Mouse (Mus musculus): ENCODE data around the gene Scube1. TPM values are rescaled to one million over a fixed set of nuclear protein-coding genes. Genes with fewer than 3 reads are reported as not detected.

Scube1 gene
- total and polyA plus RNA-seq, 3 experiments = not detected

DNA sequence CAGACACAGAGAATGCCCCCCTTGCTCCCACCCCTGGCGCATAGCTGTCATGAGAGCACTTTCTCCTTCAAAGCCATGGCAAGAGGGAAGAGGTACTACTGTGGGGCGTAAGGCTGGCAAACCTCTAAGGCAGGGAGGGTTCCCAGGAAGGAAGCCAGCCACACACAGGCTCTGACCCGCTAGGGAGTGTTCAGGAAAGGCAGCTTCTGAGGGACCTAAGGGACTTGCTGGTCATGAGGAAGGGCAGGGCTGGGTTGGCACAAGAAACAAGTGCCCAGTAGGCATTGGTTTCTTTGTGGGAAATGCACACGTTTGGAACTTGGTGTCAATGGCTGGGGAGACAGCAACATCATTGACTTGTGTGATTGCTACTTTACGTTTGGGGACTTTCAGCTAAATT is 158.8 kb downstream of the Scube1 start:
- no peak overlapping the region for H3K9ac ChIP-seq (ENCODE audit: insufficient read depth, low read depth)
- H3K4me2 ChIP-seq (ENCODE audit: insufficient read depth, low read depth, poor library complexity, severe bottlenecking) = no peak overlapping the region
- H3K79me2 ChIP-seq (replicated peaks; ENCODE audit: control insufficient read depth, extremely low read depth, insufficient read depth, poor library complexity, severe bottlenecking) = no peaks in the 10 kb centered on the region
- H3K9me3 ChIP-seq (replicated peaks; ENCODE audit: low read length) = no peaks in the 10 kb centered on the region
- TF ChIP-seq SMC3 (IDR thresholded peaks at IDR 0.05; ENCODE audit: low read depth, low read length) = no peak
- no peak for TF ChIP-seq TCF12 (IDR thresholded peaks at IDR 0.05; ENCODE audit: low read depth, low read length)
- TF ChIP-seq MYC (IDR thresholded peaks at IDR 0.05; ENCODE audit: low read depth, low read length) = no peak
- TF ChIP-seq MEF2A (IDR thresholded peaks at IDR 0.05; ENCODE audit: borderline replicate concordance, low read depth, low read length) = no peak
- TF ChIP-seq JUN (IDR thresholded peaks at IDR 0.05; ENCODE audit: insufficient read depth, low read depth, low read length) = no peak
- no peak for TF ChIP-seq BHLHE40 (IDR thresholded peaks at IDR 0.05; ENCODE audit: low read depth, low read length)
- TF ChIP-seq CHD1 (IDR thresholded peaks at IDR 0.05; ENCODE audit: low read depth, low read length) = no peak
- TF ChIP-seq E2F4 (IDR thresholded peaks at IDR 0.05; ENCODE audit: insufficient replicate concordance, low read depth, low read length) = no peak
- TF ChIP-seq RCOR1 (conservative IDR thresholded peaks at IDR 0.05; ENCODE audit: low read depth, low read length) = no peak
- TF ChIP-seq NRF1 (IDR thresholded peaks at IDR 0.05; ENCODE audit: low read depth, low read length) = no peak
- TF ChIP-seq PAX5 (IDR thresholded peaks at IDR 0.05; ENCODE audit: low read length) = no peak
- TF ChIP-seq CTCF (conservative IDR thresholded peaks at IDR 0.05 in 1 of 2, IDR thresholded peaks at IDR 0.05 in 1 of 2; ENCODE audit: low read depth in 2 of 2, low read length in 2 of 2) = no peak
- no peaks in the 10 kb centered on the region for H3K27me3 ChIP-seq (replicated peaks)
- dilution Hi-C loops (cut with MboI; ENCODE audit: extremely low pct_ligation_motif_present, extremely low pct_unique_long_range_greater_than_20kb, low sequenced_read_pairs) = no loop called here
- no peak overlapping the region for H3K27ac ChIP-seq (ENCODE audit: insufficient read depth, low read depth)
- no peak for DNase-seq (ENCODE audit: extremely low read depth)
- peaks cover 5 to 48% of the 10 kb centered on the region in 2 experiments for H3K4me1 ChIP-seq (ENCODE audit: control insufficient read depth in 1 of 2, insufficient read depth in 2 of 2)
- peaks cover 0 to 1% of the 10 kb centered on the region in 2 experiments for H3K36me3 ChIP-seq (replicated peaks in 1 of 2; ENCODE audit: control insufficient read depth in 1 of 2, insufficient read depth in 1 of 2, low read length in 1 of 2)
- no peak overlapping the region for H3K4me3 ChIP-seq (replicated peaks in 1 of 3; ENCODE audit: low read depth in 2 of 3, low read length in 2 of 3, poor library complexity in 1 of 3)
- in situ Hi-C loops (cut with MboI; ENCODE audit: low pct_ligation_motif_present, low pct_unique_long_range_greater_than_20kb, low sequenced_read_pairs) = no loop called here

DNA sequence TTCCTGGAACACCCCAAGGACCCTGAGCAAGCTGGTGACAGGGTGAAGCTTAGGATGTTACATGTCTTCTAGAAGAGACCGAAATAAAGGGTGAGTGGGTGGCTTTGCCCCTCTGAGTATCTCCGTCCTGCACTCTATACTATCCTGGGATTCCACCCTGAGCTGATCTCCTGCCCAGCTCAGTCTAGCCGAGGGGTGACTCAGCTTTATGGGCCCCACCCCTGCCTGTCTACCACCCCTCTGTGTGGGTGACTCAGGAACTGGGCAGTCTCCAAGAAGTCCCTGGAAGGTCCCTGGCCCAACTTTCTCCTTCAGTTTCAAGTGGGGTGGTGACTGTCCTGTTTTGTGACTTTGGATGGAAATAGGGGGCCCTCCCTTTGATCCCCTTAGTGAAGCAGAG is 159.4 kb downstream of the Scube1 start:
- Histone ChIP-seq H3K9me3 (replicated peaks; ENCODE audit: low read length) (no peaks in the 10 kb centered on the region), H3K4me2 (ENCODE audit: insufficient read depth, low read depth, poor library complexity, severe bottlenecking) (no peak overlapping the region), H3K4me3 (replicated peaks in 1 of 3; ENCODE audit: low read depth in 2 of 3, low read length in 2 of 3, poor library complexity in 1 of 3) (no peak overlapping the region), H3K27ac (ENCODE audit: insufficient read depth, low read depth) (no peak overlapping the region), H3K36me3 (replicated peaks in 1 of 2; ENCODE audit: control insufficient read depth in 1 of 2, insufficient read depth in 1 of 2, low read length in 1 of 2) (no peaks in the 10 kb centered on the region), H3K79me2 (replicated peaks; ENCODE audit: control insufficient read depth, extremely low read depth, insufficient read depth, poor library complexity, severe bottlenecking) (no peaks in the 10 kb centered on the region), H3K27me3 (replicated peaks) (no peaks in the 10 kb centered on the region), H3K4me1 (ENCODE audit: control insufficient read depth in 1 of 2, insufficient read depth in 2 of 2) (peaks cover 5 to 46% of the 10 kb centered on the region in 2 experiments), H3K9ac (ENCODE audit: insufficient read depth, low read depth) (no peak overlapping the region)
- no peak for DNase-seq (ENCODE audit: extremely low read depth)
- dilution Hi-C loops (cut with MboI; ENCODE audit: extremely low pct_ligation_motif_present, extremely low pct_unique_long_range_greater_than_20kb, low sequenced_read_pairs) = no loop called here
- in situ Hi-C loops (cut with MboI; ENCODE audit: low pct_ligation_motif_present, low pct_unique_long_range_greater_than_20kb, low sequenced_read_pairs) = no loop called here
- TF ChIP-seq HCFC1 (IDR thresholded peaks at IDR 0.05; ENCODE audit: low read depth, low read length) = no peak
- no peak for TF ChIP-seq ZC3H11A (IDR thresholded peaks at IDR 0.05; ENCODE audit: low read depth, low read length)
- TF ChIP-seq ETS1 (conservative IDR thresholded peaks at IDR 0.05; ENCODE audit: low read depth, low read length) = no peak
- no peak for TF ChIP-seq TCF12 (IDR thresholded peaks at IDR 0.05; ENCODE audit: low read depth, low read length)
- TF ChIP-seq MAZ (IDR thresholded peaks at IDR 0.05; ENCODE audit: low read depth, low read length) = no peak
- no peak for TF ChIP-seq MAFK (IDR thresholded peaks at IDR 0.05; ENCODE audit: insufficient replicate concordance, low read length)
- TF ChIP-seq PAX5 (IDR thresholded peaks at IDR 0.05; ENCODE audit: low read length) = no peak

All from CH12.LX (cell line).